Mouse (Mus musculus) C2C12 (cell line): ENCODE results near the gene Klhdc7b. TPM values are rescaled to one million over a fixed set of nuclear protein-coding genes. Genes with fewer than 3 reads are reported as not detected.

Source experiments
- H3K27me3 ChIP-seq: one replicate; pipeline ENCODE4 v1.6.1; 2011; ENCODE audit not compliant: control insufficient read depth, insufficient read depth, insufficient read length
- H3K36me3 ChIP-seq: one replicate; pipeline ENCODE4 v1.6.1; 2011; ENCODE audit not compliant: control insufficient read depth, insufficient read depth
- H3K4me3 ChIP-seq: one replicate; pipeline ENCODE4 v1.5.1; 2011; ENCODE audit warnings: mild to moderate bottlenecking, control low read depth; ENCODE audit not compliant: poor library complexity, insufficient read depth, severe bottlenecking
- H3K79me2 ChIP-seq: one replicate; pipeline ENCODE4 v1.6.1; 2011; ENCODE audit not compliant: control insufficient read depth, insufficient read depth
- H3K79me3 ChIP-seq: one replicate; pipeline ENCODE4 v1.6.1; 2011; ENCODE audit warnings: low read depth, control low read depth
- H3ac ChIP-seq: one replicate; pipeline ENCODE3; 2011; ENCODE audit warnings: low read depth; ENCODE audit not compliant: control insufficient read depth, insufficient read length
- CEBPB ChIP-seq: IDR thresholded peaks from one replicate; pipeline ENCODE4 v1.6.1; 2011; ENCODE audit warnings: low read depth, mild to moderate bottlenecking, control low read depth, moderate library complexity
- CTCF ChIP-seq: IDR thresholded peaks from one replicate; pipeline ENCODE4 v1.5.1; 2011; ENCODE audit not compliant: control insufficient read depth, insufficient read depth, insufficient read length
- FOSL1 ChIP-seq: IDR thresholded peaks from one replicate; pipeline ENCODE4 v1.8.0; 2011; ENCODE audit warnings: mild to moderate bottlenecking, low read length; ENCODE audit not compliant: poor library complexity, insufficient read depth, severe bottlenecking
- MAX ChIP-seq: IDR thresholded peaks from one replicate; pipeline ENCODE4 v1.6.1; 2011; ENCODE audit warnings: mild to moderate bottlenecking, control low read depth
- MYOD1 ChIP-seq: IDR thresholded peaks from one replicate; pipeline ENCODE4 v1.6.1; 2011; ENCODE audit warnings: low read depth; ENCODE audit not compliant: control insufficient read depth, insufficient read length
- MYOG ChIP-seq: IDR thresholded peaks from one replicate; pipeline ENCODE4 v1.6.1; 2011; ENCODE audit not compliant: control insufficient read depth, insufficient read length; ENCODE audit errors: extremely low read depth
- USF1 ChIP-seq: IDR thresholded peaks from one replicate; pipeline ENCODE4 v1.6.1; 2011; ENCODE audit warnings: low read depth, mild to moderate bottlenecking, control low read depth, moderate library complexity
- polyA plus RNA-seq: library from polyadenylated mRNA; unstranded; fragments of >200 nt; fragmentation: generic; extraction: Trizol; gene quantifications from one replicate; pipeline ENCODE4 v1.2.1, GENCODE M21; 2012; ENCODE audit warnings: missing spikeins

Gene Klhdc7b
- polyA plus RNA-seq, 1 experiment = not detected

DNA sequence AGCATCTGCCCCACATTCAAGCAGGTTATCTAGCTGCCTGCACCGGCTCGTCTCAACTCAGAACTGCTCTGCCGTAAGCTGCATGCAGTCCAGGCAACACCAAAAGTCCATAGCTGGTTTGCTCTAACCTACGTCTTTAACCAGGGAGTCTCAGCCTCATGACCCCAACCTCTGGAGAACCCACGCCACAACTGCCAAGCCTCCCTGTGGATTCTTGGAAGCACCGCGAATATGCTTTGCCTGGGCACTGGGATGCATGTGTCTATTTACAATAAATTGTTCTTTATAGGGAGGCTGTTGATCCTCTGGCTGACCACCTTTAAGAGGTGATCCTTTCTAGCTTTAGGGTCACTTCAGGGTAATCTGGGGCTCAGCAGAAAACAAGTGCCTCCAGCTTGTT is 12.2 kb upstream of the Klhdc7b start:
- TF ChIP-seq MYOD1 = no peak
- TF ChIP-seq USF1 = no peak
- no peak for TF ChIP-seq CTCF
- TF ChIP-seq FOSL1 = no peak
- no peak for TF ChIP-seq MYOG
- no peak for TF ChIP-seq MAX
- TF ChIP-seq CEBPB = no peak
- Histone ChIP-seq H3K4me3 (peak overlapping the region; percentile 87), H3K79me3 (peaks cover 13% of the 10 kb centered on the region), H3K36me3 (peaks cover 53% of the 10 kb centered on the region), H3K27me3 (peaks cover 11% of the 10 kb centered on the region), H3ac (peak overlapping the region; percentile 74), H3K79me2 (peaks cover 30% of the 10 kb centered on the region)

DNA sequence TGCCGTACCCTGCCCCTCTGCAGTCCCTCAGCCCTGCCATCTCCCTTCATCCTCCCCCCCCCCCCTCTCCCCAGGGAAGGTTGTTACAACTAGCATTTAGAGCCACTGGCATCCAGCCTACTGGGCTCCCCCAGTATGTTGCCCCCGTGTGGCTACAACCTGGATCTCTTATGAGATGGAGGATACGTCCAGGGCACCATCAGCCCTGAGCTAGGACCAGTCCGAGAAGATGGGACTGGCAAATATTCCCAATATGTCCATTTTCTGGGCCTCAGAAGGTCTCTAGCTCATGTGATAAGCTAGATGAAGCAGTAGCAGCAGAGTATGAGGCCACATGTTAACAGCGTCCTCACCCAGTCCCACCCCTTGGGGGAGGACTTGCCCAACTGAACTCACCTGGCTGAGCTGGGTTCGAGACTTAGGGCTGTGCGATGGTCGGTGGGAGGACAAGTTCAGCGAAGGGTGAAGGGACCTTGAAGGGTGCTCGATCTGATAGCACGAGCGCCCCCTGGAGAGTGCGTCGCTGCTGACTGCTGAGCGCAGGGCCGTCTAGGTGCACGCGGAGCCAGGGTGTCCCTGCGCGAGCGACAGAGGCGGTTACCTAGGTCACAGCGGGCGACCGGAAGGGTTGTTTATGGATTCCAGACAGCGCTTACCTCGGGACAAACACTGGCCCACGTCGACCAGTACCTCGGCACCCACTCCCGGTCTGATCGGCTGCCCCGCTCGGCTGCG is 11.5 kb upstream of the Klhdc7b start:
- no peak for TF ChIP-seq MYOD1
- peak; percentile 95 for TF ChIP-seq CTCF
- no peak for TF ChIP-seq CEBPB
- no peak for TF ChIP-seq MYOG
- no peak for TF ChIP-seq FOSL1
- TF ChIP-seq USF1 = no peak
- TF ChIP-seq MAX = no peak
- peaks cover 30% of the 10 kb centered on the region for H3K79me2 ChIP-seq

DNA sequence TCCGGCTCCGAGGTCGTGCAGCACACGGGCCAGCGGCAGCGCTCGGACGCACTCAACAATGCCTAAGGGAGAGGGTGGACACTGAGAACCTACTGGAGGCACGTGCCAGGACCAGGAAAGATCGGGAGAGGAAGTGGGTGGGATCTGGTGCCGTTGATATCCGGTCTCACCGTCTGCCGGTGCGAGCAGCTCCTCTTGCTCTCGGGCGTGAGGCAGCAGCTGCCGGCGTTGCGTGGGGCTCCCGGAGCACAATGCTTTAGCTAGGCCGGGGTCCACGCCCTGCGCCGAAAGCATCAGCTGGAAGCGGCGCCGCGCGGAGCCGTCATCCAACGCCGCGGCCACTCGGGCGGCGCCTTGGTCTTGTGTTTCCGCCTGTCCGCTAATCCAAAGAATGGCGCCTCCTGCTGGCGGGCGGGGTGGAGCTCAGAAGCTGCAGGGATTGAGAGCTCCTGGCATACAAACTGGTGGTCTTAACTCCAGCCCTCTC is 10.9 kb upstream of the Klhdc7b start, which contains the start of gene Sco2:
Sco2 (minus strand) TSS at position 85 of the 487 bp plus-strand sequence.
- Histone ChIP-seq H3K79me3 (peaks cover 13% of the 10 kb centered on the region), H3K27me3 (peaks cover 24% of the 10 kb centered on the region), H3K79me2 (peaks cover 30% of the 10 kb centered on the region), H3ac (peak within 1 kb of the TSS; percentile 74), H3K36me3 (peaks cover 41% of the 10 kb centered on the region), H3K4me3 (peak within 1 kb of the TSS; percentile 87)
- TF ChIP-seq FOSL1 (no peak), MAX (peak; percentile 97), CTCF (peak; percentile 92), USF1 (peak; percentile 80)

More for the DNA sequence above, 11.5 kb upstream of the Klhdc7b start:
- peak overlapping the region; percentile 74 for H3ac ChIP-seq
- H3K79me3 ChIP-seq = peaks cover 13% of the 10 kb centered on the region
- H3K27me3 ChIP-seq = peaks cover 18% of the 10 kb centered on the region
- H3K36me3 ChIP-seq = peaks cover 47% of the 10 kb centered on the region
- H3K4me3 ChIP-seq = peak overlapping the region; percentile 87

DNA sequence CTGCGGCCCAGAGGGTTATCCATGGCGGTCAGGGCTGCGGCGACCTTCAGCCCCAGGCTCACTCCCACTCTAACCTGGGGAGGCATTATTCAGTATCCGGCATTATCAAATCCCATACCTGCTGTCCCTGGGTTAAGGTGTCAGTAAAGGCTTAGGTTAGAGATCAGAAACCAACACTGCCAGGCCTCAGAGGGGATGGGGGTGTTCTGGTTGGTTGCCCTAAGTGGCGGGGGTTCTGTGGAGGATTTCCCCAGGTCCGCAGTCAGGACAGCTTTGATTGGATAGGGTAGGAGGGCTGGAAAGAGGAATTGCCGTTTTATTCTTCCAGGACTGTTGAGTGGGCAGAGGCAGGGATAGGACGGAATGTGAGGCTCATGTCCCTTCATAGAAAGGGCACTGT is 10.4 kb upstream of the Klhdc7b start:
- TF ChIP-seq MAX = no peak
- no peak for TF ChIP-seq FOSL1
- peaks cover 29% of the 10 kb centered on the region for H3K27me3 ChIP-seq
- peaks cover 35% of the 10 kb centered on the region for H3K36me3 ChIP-seq
- peaks cover 13% of the 10 kb centered on the region for H3K79me3 ChIP-seq
- H3K79me2 ChIP-seq = peaks cover 30% of the 10 kb centered on the region
- H3K4me3 ChIP-seq = peak overlapping the region; percentile 87
- H3ac ChIP-seq = peak overlapping the region; percentile 58

DNA sequence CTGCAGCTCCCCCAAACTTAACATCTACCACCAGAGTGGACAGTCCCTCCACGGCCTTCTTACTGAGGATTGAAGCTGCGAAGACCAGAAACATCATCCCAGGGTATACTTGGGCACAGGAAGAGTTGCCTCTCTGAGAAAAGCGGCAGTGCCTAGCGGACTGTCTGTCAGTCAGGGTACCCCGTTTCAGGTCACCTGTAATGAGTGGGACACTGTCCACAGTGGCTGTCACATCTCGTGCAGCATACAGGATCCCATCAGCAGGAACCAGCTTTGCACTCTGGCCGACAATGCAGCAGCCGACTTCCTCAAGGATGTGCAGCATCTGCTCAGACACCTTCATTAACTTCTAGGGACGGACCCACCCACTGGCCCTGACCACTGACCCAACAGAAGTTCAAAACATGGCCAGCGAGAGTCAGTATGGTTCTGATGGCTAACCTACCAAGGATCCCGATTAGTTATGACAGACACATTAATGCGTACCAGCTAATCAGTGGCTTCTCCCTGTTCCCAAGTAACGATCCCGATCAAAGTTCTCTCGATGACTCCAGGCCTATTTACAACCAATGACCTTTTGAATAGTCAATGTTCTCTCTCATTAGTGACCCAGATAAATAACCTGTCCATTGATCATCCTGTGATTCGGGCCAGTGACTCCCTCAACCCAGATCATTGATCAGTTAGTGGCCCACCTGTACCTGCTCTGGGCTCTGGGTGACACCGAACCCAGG is 9.7 kb upstream of the Klhdc7b start:
- Histone ChIP-seq H3K27me3 (peaks cover 33% of the 10 kb centered on the region), H3ac (no peak overlapping the region), H3K79me3 (peaks cover 13% of the 10 kb centered on the region), H3K36me3 (peaks cover 29% of the 10 kb centered on the region), H3K79me2 (peaks cover 30% of the 10 kb centered on the region), H3K4me3 (no peak overlapping the region)
- TF ChIP-seq MYOD1 = no peak
- no peak for TF ChIP-seq CTCF
- TF ChIP-seq CEBPB = no peak
- TF ChIP-seq MYOG = no peak
- TF ChIP-seq MAX = no peak
- TF ChIP-seq FOSL1 = no peak
- no peak for TF ChIP-seq USF1
